Mouse (Mus musculus): ENCODE data around the gene Adam17. TPM values are rescaled to one million over a fixed set of nuclear protein-coding genes. Genes with fewer than 3 reads are reported as not detected.

Adam17 gene
- polyA plus RNA-seq, 1 experiment from 2014 or later = 20.4 TPM

DNA sequence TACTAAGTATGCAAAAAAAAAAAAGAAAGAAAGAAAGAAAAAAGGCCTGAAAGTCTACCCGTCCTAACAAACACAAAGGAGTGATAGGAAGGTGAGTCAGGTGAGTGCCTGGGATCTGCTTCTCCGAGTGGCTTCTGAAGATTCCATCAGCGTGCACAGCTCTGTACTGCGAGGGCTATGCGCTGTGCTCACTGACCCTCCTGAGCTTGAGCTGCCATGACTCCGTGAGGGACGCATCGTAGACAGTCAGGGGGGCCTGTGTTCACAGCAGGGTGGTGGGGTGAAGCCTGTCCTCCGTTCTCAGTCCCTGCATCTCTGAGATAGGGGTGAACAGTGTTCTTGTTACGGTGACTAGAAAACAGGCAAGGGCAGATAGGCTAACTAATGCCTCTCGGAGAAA, 74.6 kb downstream of the Adam17 start:
- no peaks in the 10 kb centered on the region for H3K4me1 ChIP-seq (replicated peaks)
- H3K27ac ChIP-seq (replicated peaks) = no peak overlapping the region
- no peak overlapping the region for H3K9ac ChIP-seq
- WGBS = 95% methylated on average over 11 of the region's 11 CpGs
- no peaks in the 10 kb centered on the region for H3K9me3 ChIP-seq
- H3K36me3 ChIP-seq = peaks cover 82% of the 10 kb centered on the region
- no peak overlapping the region for H3K4me3 ChIP-seq
- no peak for ATAC-seq (ENCODE audit: low FRiP score, low read depth)
- H3K4me2 ChIP-seq = no peak overlapping the region
- H3K27me3 ChIP-seq = no peaks in the 10 kb centered on the region

DNA sequence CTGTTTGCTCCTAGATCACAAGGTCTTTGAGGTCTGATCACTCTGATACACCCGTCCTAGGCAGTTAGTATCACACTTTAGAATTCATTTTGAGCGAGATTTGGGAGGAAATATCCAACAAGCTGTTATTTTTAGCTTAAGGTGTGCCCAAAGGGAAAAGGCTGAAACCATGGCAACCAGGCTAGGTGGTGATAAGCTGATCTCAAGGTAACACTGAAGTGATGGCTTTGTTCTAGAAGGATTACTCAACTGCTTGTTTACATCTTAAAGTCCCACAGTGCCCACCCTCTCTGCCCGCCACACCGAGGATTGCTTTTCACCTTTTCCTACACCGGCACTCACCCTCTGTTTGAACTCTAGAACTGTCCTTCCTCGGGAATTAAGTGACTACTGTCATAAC, 83.8 kb downstream of the Adam17 start:
- Histone ChIP-seq H3K27ac (replicated peaks) (no peak overlapping the region), H3K4me1 (replicated peaks) (peaks cover 33% of the 10 kb centered on the region), H3K4me3 (no peak overlapping the region), H3K27me3 (no peaks in the 10 kb centered on the region), H3K4me2 (no peak overlapping the region), H3K9ac (no peak overlapping the region), H3K36me3 (peaks cover 35% of the 10 kb centered on the region), H3K9me3 (no peaks in the 10 kb centered on the region)
- ATAC-seq (ENCODE audit: low FRiP score, low read depth) = no peak
- 89% methylated on average over 6 of the region's 6 CpGs for WGBS

- Histone ChIP-seq H3K9ac (no peak overlapping the region), H3K4me3 (no peak overlapping the region), H3K27me3 (no peaks in the 10 kb centered on the region), H3K27ac (replicated peaks) (no peak overlapping the region), H3K4me2 (no peak overlapping the region), H3K9me3 (no peaks in the 10 kb centered on the region), H3K4me1 (replicated peaks) (peaks cover 33% of the 10 kb centered on the region), H3K36me3 (peaks cover 27% of the 10 kb centered on the region)
- ATAC-seq (ENCODE audit: low FRiP score, low read depth) = no peak
- 85% methylated on average over 3 of the region's 3 CpGs for WGBS
These were observed 84.6 kb downstream of the Adam17 start for GRCm38 (mm10) chr12:21288716-21289395.

DNA sequence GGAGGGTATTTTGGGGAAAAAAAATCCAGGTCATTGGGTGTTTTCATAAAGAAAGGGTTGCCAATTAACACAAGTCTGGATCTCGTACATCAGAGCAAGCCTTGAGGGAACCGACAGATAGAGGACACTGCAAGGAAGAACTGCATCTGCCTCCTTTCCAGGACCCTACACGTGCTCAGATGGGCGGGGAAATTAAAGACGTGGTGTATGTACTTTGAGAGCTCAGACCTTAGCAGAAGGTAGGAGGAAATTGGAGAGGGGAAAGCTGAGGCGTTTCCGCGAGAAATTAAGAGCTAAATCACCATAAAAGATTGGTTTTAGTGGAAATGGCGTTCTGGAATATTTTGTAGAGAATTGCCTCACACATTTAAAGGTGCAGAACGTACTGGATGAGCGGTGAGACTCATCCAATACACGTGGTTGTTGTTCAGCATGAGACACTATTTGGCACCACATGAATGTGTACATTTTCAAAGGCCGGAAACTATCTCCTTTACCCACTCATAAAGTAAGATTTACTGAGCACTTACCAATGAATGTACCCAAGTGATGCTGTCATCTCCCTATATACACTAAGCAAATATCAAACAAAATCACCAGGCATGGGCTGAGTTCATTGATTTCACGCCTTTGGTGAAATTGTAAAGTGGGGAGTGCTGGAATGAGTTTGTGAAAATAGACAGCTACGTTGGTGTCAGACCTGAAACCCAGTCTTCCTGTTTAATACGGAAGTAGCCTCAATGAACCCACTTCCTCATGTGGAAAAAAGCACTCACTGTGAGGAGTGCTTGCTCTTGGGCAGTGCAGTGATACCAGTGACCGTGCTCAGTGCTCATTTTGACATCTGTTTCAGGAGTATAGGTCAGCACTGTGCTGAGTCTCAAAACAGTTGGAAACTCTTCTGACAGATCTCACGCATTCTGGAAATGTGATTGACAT, 86.5 kb downstream of the Adam17 start:
- Histone ChIP-seq H3K27ac (replicated peaks) (peak overlapping the region; percentile 90), H3K36me3 (peaks cover 10% of the 10 kb centered on the region; the same call in 1 of the 2 replicates), H3K4me3 (peak overlapping the region; percentile 78), H3K4me2 (peak overlapping the region; percentile 77), H3K27me3 (no peaks in the 10 kb centered on the region), H3K9me3 (no peaks in the 10 kb centered on the region), H3K4me1 (replicated peaks) (peaks cover 33% of the 10 kb centered on the region), H3K9ac (peak overlapping the region; percentile 77)
- WGBS = 35% methylated on average over 18 of the region's 18 CpGs
- peak; percentile 32 for ATAC-seq (ENCODE audit: low FRiP score, low read depth)

- H3K4me1 ChIP-seq (replicated peaks) = peaks cover 33% of the 10 kb centered on the region
- H3K4me2 ChIP-seq = peak within 1 kb of the TSS; percentile 77
- ATAC-seq (ENCODE audit: low FRiP score, low read depth) = peak; percentile 96
- no peaks in the 10 kb centered on the region for H3K27me3 ChIP-seq
- 0 out of 2 replicates have a peak, but pooled peaks cover 7% of the 10 kb centered on the region for H3K36me3 ChIP-seq
- H3K9me3 ChIP-seq = no peaks in the 10 kb centered on the region
- H3K27ac ChIP-seq (replicated peaks) = peak within 1 kb of the TSS; percentile 90
- under 1% methylated on average over 28 of the region's 28 CpGs for whole genome bisulfite sequencing
- peak within 1 kb of the TSS; percentile 78 for H3K4me3 ChIP-seq
- H3K9ac ChIP-seq = peak within 1 kb of the TSS; percentile 77
These were observed 87.2 kb downstream of the Adam17 start, which contains the start of gene Itgb1bp1 for GRCm38 (mm10) chr12:21286243-21286622. Itgb1bp1 (minus strand) TSS chr12:21286284.

- peak overlapping the region; percentile 77 for H3K4me2 ChIP-seq
- under 1% methylated on average over 42 of the region's 47 CpGs for WGBS
- peaks cover 33% of the 10 kb centered on the region for H3K4me1 ChIP-seq (replicated peaks)
- H3K27me3 ChIP-seq = no peaks in the 10 kb centered on the region
- peak overlapping the region; percentile 77 for H3K9ac ChIP-seq
- H3K9me3 ChIP-seq = no peaks in the 10 kb centered on the region
- H3K4me3 ChIP-seq = peak overlapping the region; percentile 78
- H3K36me3 ChIP-seq = 0 out of 2 replicates have a peak, but pooled peaks cover 2% of the 10 kb centered on the region
- ATAC-seq (ENCODE audit: low FRiP score, low read depth) = peak; percentile 90; the same call in 1 of the 2 replicates
- peak overlapping the region; percentile 82 for H3K27ac ChIP-seq (replicated peaks)
These were observed 87.8 kb downstream of the Adam17 start for GRCm38 (mm10) chr12:21285508-21286242.

DNA sequence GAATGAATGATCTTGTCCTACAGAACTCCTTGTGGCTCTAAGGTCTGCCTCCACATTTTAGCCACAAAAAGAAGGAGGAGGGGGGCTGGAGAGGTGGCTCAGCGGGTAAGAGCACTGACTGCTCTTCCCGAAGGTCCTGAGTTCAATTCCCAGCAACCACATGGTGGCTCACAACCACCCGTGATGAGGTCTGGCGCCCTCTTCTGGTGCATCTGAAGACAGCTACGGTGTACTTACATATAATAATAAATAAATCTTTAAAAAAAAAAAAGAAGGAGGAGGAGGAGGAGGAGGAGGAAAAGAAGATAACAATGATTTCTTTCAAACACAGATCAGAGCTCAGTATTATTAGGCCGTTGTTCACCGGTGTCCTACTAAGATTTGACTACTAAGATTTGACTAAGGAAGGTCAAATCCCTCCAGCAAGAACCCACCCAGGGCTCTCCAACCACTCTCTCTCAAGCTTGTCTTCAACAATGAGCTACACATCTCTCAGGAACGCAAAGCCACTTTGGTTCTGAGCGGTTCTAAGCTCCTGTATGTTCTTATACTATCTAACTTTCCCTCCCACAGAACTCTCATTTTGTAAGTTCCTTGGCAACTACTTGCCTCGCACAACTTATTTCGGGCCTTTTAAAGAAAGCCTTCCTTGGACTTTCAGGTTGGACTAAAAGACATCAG, 88.5 kb downstream of the Adam17 start, which contains the start of gene Cpsf3:
Cpsf3 (plus strand) TSS at position 631 of the 681 bp plus-strand sequence.
- Histone ChIP-seq H3K27me3 (no peaks in the 10 kb centered on the region), H3K27ac (replicated peaks) (peak within 1 kb of the TSS; percentile 90), H3K4me3 (peak within 1 kb of the TSS; percentile 78), H3K4me2 (peak within 1 kb of the TSS; percentile 77), H3K9me3 (no peaks in the 10 kb centered on the region), H3K9ac (peak within 1 kb of the TSS; percentile 77), H3K36me3 (no peaks in the 10 kb centered on the region), H3K4me1 (replicated peaks) (peaks cover 33% of the 10 kb centered on the region)
- WGBS = 52% methylated on average over 11 of the region's 11 CpGs
- no peak for ATAC-seq (ENCODE audit: low FRiP score, low read depth)

- no peak overlapping the region for H3K4me2 ChIP-seq
- ATAC-seq (ENCODE audit: low FRiP score, low read depth) = no peak
- no peak overlapping the region for H3K27ac ChIP-seq (replicated peaks)
- no peaks in the 10 kb centered on the region for H3K4me1 ChIP-seq (replicated peaks)
- no peaks in the 10 kb centered on the region for H3K27me3 ChIP-seq
- H3K9me3 ChIP-seq = no peaks in the 10 kb centered on the region
- no peak overlapping the region for H3K4me3 ChIP-seq
- peaks cover 5% of the 10 kb centered on the region; the same call in 1 of the 2 replicates for H3K36me3 ChIP-seq
- 90% methylated on average over 1 of the region's 1 CpGs for WGBS
- H3K9ac ChIP-seq = no peak overlapping the region
These were observed 96.0 kb downstream of the Adam17 start for GRCm38 (mm10) chr12:21277352-21277864.

- Histone ChIP-seq H3K27ac (replicated peaks) (no peak overlapping the region), H3K4me3 (no peak overlapping the region), H3K9ac (no peak overlapping the region), H3K4me1 (replicated peaks) (no peaks in the 10 kb centered on the region), H3K36me3 (peaks cover 30% of the 10 kb centered on the region), H3K27me3 (no peaks in the 10 kb centered on the region), H3K4me2 (no peak overlapping the region), H3K9me3 (no peaks in the 10 kb centered on the region)
- ATAC-seq (ENCODE audit: low FRiP score, low read depth) = no peak
- 68% methylated on average over 7 of the region's 7 CpGs for WGBS
These were observed 99.0 kb downstream of the Adam17 start for GRCm38 (mm10) chr12:21274446-21274845.
